Comparison of ENCODE assay signal across 27 mouse cellular contexts in genomic region chr9:122843760-122844159, GRCm38 (mm10). TPM values are rescaled to one million over a fixed set of nuclear protein-coding genes. Genes with fewer than 3 reads are reported as not detected.
DNase-seq lines count a peak whose midpoint lies in the region; ATAC-seq and TF ChIP-seq lines count a peak whose summit lies in the region.
"Had no signal": no experiment of that assay in that cellular context is flagged by ENCODE, and none has a peak within 500 bp of the region (broad histone marks: within the 10 kb centered on the region; RNA-seq: fewer than 3 reads in every experiment).

Gene Gm35549, minus strand, starts transcription at chr9:122844035.

- H3K4me1 ChIP-seq in lung, adult 2 months (ENCODE audit: control insufficient read depth, insufficient read depth, low read length), result no peaks in the 10 kb centered on the region
- no peaks in the 10 kb centered on the region for H3K4me1 ChIP-seq in lung, embryonic 15.5 days
- H3K4me1 ChIP-seq in midbrain, embryonic 10.5 days, result no peaks in the 10 kb centered on the region
- H3K4me1 ChIP-seq: forebrain, embryonic 10.5 days; hindbrain, embryonic 12.5 days had no signal

- H3K9ac ChIP-seq in lung, embryonic 15.5 days, result no peak within 1 kb of the TSS
- H3K9ac ChIP-seq: forebrain, embryonic 13.5 days; hindbrain, embryonic 12.5 days had no signal

- H3K27ac ChIP-seq in lung, embryonic 15.5 days, result 0 out of 2 replicates have a peak within 1 kb of the TSS, but pooled peaks have one; percentile 12
- no peak within 1 kb of the TSS for H3K27ac ChIP-seq in midbrain, embryonic 10.5 days (replicated peaks)
- H3K27ac ChIP-seq: forebrain, embryonic 10.5 days; forebrain, embryonic 13.5 days; gastrocnemius, adult 2 months; hindbrain, embryonic 12.5 days had no signal

- 57% methylated on average over 3 of the region's 3 CpGs for WGBS in lung, adult 2 months
- WGBS in lung, embryonic 15.5 days, result 51% methylated on average over 3 of the region's 3 CpGs
- 91% methylated on average over 3 of the region's 3 CpGs for WGBS in midbrain, embryonic 10.5 days

- peak; percentile 39; the same call in 1 of the 2 replicates for ATAC-seq in lung, embryonic 15.5 days (ENCODE audit: borderline replicate concordance, extremely low read depth, low FRiP score, low TSS enrichment)
- ATAC-seq: CD4-positive, CD25-positive, alpha-beta regulatory T cell, adult 4 months; forebrain, embryonic 13.5 days; forebrain, embryonic 16.5 days; hindbrain, embryonic 16.5 days had no signal

- H3K9me3 ChIP-seq in lung, embryonic 15.5 days, result peaks cover 5% of the 10 kb centered on the region
- H3K9me3 ChIP-seq in midbrain, embryonic 10.5 days (replicated peaks), result peaks cover 6% of the 10 kb centered on the region; the same call in 1 of the 2 replicates
- H3K9me3 ChIP-seq: forebrain, embryonic 10.5 days; hindbrain, embryonic 12.5 days had no signal

- no peak for TF ChIP-seq CTCF in lung, adult 2 months (IDR thresholded peaks at IDR 0.05; ENCODE audit: insufficient read depth, low read length)

- H3K36me3 ChIP-seq in lung, embryonic 15.5 days, result peaks cover 5% of the 10 kb centered on the region
- H3K36me3 ChIP-seq in midbrain, embryonic 10.5 days, result peaks cover 6% of the 10 kb centered on the region

- DNase-seq in lung, adult 2 months, result peak; percentile 31
- DNase-seq in lung, postnatal 14 days, result no peak
- peak; percentile 41 for DNase-seq in R1 (ENCODE audit: low read depth, low spot score)
- DNase-seq in lung, postnatal 25 days (ENCODE audit: low spot score), result peak; percentile 57
- DNase-seq in neural tube, embryonic 10.5 days (ENCODE audit: extremely low spot score, low spot score), result no peak
- no peak for DNase-seq in midbrain, embryonic 10.5 days (ENCODE audit: low spot score)
- DNase-seq in cerebellum, postnatal 14 days, result no peak
- DNase-seq: adrenal gland, postnatal 10 days; adrenal gland, postnatal 36 days; cerebellum, adult 11 months; cerebellum, adult 2 months; cerebellum, adult 9-11 months; cerebellum, postnatal 36 days; embryo, embryonic 11 days; gastrocnemius, adult 2 months; gastrocnemius, postnatal 14 days; heart, adult 11 months had no signal

- no peak within 1 kb of the TSS for H3K4me2 ChIP-seq in lung, embryonic 15.5 days
- H3K4me2 ChIP-seq: forebrain, embryonic 13.5 days; heart, embryonic 11.5 days; hindbrain, embryonic 12.5 days had no signal

- no peak for TF ChIP-seq POLR2A in lung, adult 2 months (IDR thresholded peaks at IDR 0.05; ENCODE audit: borderline replicate concordance, extremely low read depth, low read depth, low read length)

- H3K4me3 ChIP-seq in lung, adult 2 months (replicated peaks; ENCODE audit: extremely low read depth, low read depth, low read length), result no peak within 1 kb of the TSS
- H3K4me3 ChIP-seq in lung, embryonic 15.5 days, result no peak within 1 kb of the TSS
- H3K4me3 ChIP-seq in midbrain, embryonic 10.5 days, result no peak within 1 kb of the TSS
- H3K4me3 ChIP-seq: forebrain, embryonic 10.5 days; forebrain, embryonic 13.5 days; gastrocnemius, adult 2 months; hindbrain, embryonic 12.5 days had no signal

- H3K27me3 ChIP-seq in lung, embryonic 15.5 days, result no peaks in the 10 kb centered on the region
- H3K27me3 ChIP-seq in midbrain, embryonic 10.5 days (ENCODE audit: low read depth, poor library complexity, severe bottlenecking), result no peaks in the 10 kb centered on the region
- H3K27me3 ChIP-seq: forebrain, embryonic 13.5 days; hindbrain, embryonic 12.5 days had no signal

RNA-seq across cellular contexts. Expression of gene Gm35549, which starts in this region (rescaled TPM):
- not detected in 2 replicates for polyA plus RNA-seq in lung, adult 2 months (2012; rRNA removed)
- polyA plus RNA-seq in lung, embryonic 15.5 days (2015; fragmentation: Nextera tagmentation; extraction: Ambion mirVana), result 0.38 and 1.1 TPM in 2 replicates
- polyA plus RNA-seq in midbrain, embryonic 10.5 days (2016; fragmentation: Nextera tagmentation; extraction: Ambion mirVana), result 0.32 TPM in 1 of 2 replicates, not detected in the other
- polyA plus RNA-seq: cerebellum, adult 2 months; cortical plate, adult 2 months; forebrain, embryonic 13.5 days; heart, embryonic 14.5 days had no signal

Comparison
In these comparisons a context has a peak if more than half of its experiments do, and no peak if none do; other contexts are left out.
1. DNase-seq: peak in R1 (single experiment) and lung, postnatal 25 days (single experiment); none in lung, postnatal 14 days (single experiment), neural tube, embryonic 10.5 days (single experiment), midbrain, embryonic 10.5 days (single experiment) and cerebellum, postnatal 14 days (0 of 2).
2. Peak in DNase-seq in lung, adult 2 months; RNA of the gene not detected or under 1 TPM.